Mouse (Mus musculus) liver, postnatal 0 days (tissue): ENCODE results near the gene Bag6. TPM values are rescaled to one million over a fixed set of nuclear protein-coding genes. Genes with fewer than 3 reads are reported as not detected.
"Not testable (repeated sequence)": the region's sequence is repeated elsewhere in the genome, so short reads cannot be mapped to it uniquely, and the experiment has no call there.

Source experiments
- ATAC-seq: fragments of 200-750 bp; cut with Nextera tagmentation; 2 replicates; pipeline ENCODE4 v1.8.0; 2017; ENCODE audit warnings: mild to moderate bottlenecking, moderate library complexity
- DNase-seq: peaks from one replicate; pipeline ENCODE4 v3.0.0-alpha.2; 2016
- H3K27ac ChIP-seq: fragments of 300-500 bp; sonication (generic); 2 replicates; pipeline ENCODE4 v1.5.1; 2014; ENCODE audit warnings: antibody characterized with exemption, moderate library complexity, mild to moderate bottlenecking, low read depth
- H3K27me3 ChIP-seq: fragments of 300-500 bp; sonication (generic); 2 replicates; pipeline ENCODE4 v1.6.1; 2014; ENCODE audit warnings: low read length, control low read depth, mixed read lengths; ENCODE audit not compliant: insufficient read depth
- H3K36me3 ChIP-seq: fragments of 300-500 bp; sonication (generic); replicated peaks from 2 replicates; pipeline ENCODE4 v1.6.1; 2014; ENCODE audit warnings: mild to moderate bottlenecking, control low read depth, low read length, moderate library complexity, mixed read lengths; ENCODE audit not compliant: insufficient read depth
- H3K4me1 ChIP-seq: fragments of 300-500 bp; sonication (generic); 2 replicates; pipeline ENCODE4 v1.6.1; 2014; ENCODE audit warnings: antibody characterized with exemption, mild to moderate bottlenecking, control low read depth; ENCODE audit not compliant: insufficient read depth
- H3K4me2 ChIP-seq: fragments of 300-500 bp; sonication (generic); 2 replicates; pipeline ENCODE4 v1.6.1; 2014; ENCODE audit warnings: low read depth, mild to moderate bottlenecking, low read length, moderate library complexity, mixed read lengths
- H3K4me3 ChIP-seq: fragments of 300-500 bp; sonication (generic); 2 replicates; pipeline ENCODE4 v1.5.1; 2014; ENCODE audit warnings: low read depth, low read length
- H3K9ac ChIP-seq: fragments of 300-500 bp; sonication (generic); replicated peaks from 2 replicates; pipeline ENCODE4 v1.6.1; 2014; ENCODE audit warnings: mild to moderate bottlenecking, moderate library complexity
- H3K9me3 ChIP-seq: fragments of 300-500 bp; sonication (generic); 2 replicates; pipeline ENCODE4 v1.6.1; 2016; ENCODE audit warnings: mild to moderate bottlenecking, control low read depth, low read length, mixed read lengths
- CTCF ChIP-seq: sonication (generic); IDR thresholded peaks from 2 replicates; pipeline ENCODE4 v1.5.1; 2016; ENCODE audit warnings: antibody characterized with exemption, low read depth
- EP300 ChIP-seq: IDR thresholded peaks from 2 replicates; pipeline ENCODE4 v1.6.1; 2016; ENCODE audit warnings: antibody characterized with exemption, low read depth, mild to moderate bottlenecking
- WGBS: fragments of 180-500 bp; shearing (Covaris S2); extraction: QIAGEN DNeasy Blood & Tissue Kit; methylation state at CpG from one replicate; pipeline ENCODE4 v1.1.7; 2014; ENCODE audit not compliant: insufficient replicate concordance; 5-methylcytosine and 5-hydroxymethylcytosine counted together
- polyA plus RNA-seq: library from polyadenylated mRNA; unstranded; fragments of >200 nt; fragmentation: Nextera tagmentation; extraction: Ambion mirVana; gene quantifications from 2 replicates; pipeline ENCODE4 v1.2.1, GENCODE M21; 2015

Bag6 gene
- polyA plus RNA-seq, 1 experiment from 2014 or later = 19.7 TPM

DNA sequence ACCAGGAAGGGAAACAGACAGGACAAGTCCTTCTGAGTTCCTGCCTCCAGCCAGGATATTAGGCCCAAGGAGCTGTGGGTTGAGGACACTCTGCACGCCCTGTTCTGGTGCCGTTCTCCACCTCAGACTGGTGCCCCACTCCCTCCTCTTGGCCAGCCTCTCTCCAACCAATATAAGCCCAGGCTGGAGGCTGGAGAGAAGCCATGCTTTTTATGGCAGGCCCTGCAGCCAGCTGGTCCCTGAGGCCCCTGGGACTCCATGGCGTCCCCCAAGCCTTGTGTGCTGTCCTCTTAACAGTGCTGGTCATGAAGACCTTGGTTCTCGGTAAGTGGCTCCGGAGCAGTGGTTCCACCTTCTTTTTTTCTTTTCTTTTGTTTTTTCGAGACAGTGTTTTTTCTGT is 26.9 kb upstream of the Bag6 start, which contains the start of gene Ly6g5c:
TSS of gene Ly6g5c (plus strand) at position 183 of the 400 bp plus-strand sequence.
- Histone ChIP-seq H3K27ac (no peak within 1 kb of the TSS), H3K27me3 (no peaks in the 10 kb centered on the region), H3K36me3 (no peaks in the 10 kb centered on the region), H3K9ac (no peak within 1 kb of the TSS), H3K4me2 (no peak within 1 kb of the TSS), H3K9me3 (no peaks in the 10 kb centered on the region), H3K4me3 (no peak within 1 kb of the TSS), H3K4me1 (peaks cover 28% of the 10 kb centered on the region)
- 80% methylated on average over 6 of the region's 6 CpGs for WGBS
- DNase-seq = no peak
- ATAC-seq = no peak
- TF ChIP-seq CTCF = no peak
- no peak for TF ChIP-seq EP300

DNA sequence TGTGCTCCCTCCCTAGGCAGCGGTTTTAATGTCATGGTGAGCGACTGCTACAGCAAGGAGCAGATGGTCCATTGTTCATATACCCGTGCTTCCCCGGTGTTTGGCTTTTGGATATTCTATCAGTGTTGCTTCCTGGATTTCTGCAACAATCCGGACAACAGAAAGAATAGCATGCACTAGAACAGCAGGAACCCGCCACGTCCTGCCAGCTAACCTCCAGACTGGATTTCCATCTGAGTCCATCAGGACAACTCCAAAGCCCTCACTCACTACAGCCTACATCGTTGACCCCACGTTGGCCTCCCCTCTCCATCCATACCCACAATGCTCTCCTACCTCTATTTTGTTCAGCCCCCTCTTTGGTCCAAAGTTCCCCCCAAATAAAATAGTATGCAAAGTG is 23.2 kb upstream of the Bag6 start:
- Histone ChIP-seq H3K36me3 (peaks cover 15% of the 10 kb centered on the region; the same call in 1 of the 2 replicates), H3K4me2 (no peak overlapping the region), H3K27ac (no peak overlapping the region), H3K9ac (no peak overlapping the region), H3K4me1 (no peaks in the 10 kb centered on the region), H3K4me3 (no peak overlapping the region), H3K9me3 (no peaks in the 10 kb centered on the region), H3K27me3 (no peaks in the 10 kb centered on the region)
- 63% methylated on average over 9 of the region's 9 CpGs for WGBS
- TF ChIP-seq CTCF (no peak), EP300 (no peak)
- no peak for DNase-seq
- no peak for ATAC-seq

DNA sequence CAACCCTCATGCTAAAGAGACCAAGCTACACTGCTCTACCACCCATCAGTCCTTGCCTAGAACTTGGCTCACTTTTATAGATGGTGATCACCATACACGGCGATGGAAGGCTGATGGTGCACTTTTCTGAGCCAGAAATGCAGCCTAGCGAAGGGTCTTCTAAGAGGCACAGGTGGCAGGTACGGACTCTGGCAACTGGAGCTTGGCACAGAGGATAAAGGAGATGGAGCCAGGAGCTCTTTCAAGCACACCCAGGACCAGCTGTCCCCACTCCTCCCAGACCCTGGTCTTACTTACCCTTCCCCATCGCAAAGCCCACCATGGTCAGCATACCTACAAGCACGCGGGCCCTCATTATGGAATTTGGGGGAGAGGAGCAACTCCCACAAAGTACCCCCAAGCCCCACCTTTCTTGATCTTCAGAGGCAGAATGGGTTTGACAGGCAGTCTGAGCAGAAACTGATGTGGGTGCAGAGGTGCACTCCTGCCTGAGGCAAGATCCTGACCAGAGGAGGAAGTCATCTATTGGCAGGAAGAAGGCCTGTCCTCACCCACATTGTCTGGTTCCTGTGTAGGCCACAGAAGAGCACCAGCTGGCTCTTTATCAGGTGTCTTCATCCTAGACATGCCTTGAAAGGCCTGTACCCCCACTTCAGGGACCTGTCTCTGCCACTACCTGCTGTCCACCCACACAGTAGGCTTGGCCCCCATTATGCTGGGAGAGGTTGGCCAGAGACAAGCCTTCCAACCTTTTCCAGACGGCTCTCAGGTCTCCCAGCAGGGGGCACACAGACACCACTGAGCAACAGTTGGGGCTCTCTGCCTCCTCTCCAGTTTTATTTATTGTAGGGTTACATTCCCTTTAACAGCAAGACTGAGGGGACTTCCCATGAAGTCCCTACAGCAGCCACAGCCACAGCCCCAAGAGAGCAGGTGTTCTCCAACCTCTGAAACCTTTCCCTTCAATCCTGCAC is 19.6 kb upstream of the Bag6 start, which contains the start of gene Ly6g5b:
TSS of gene Ly6g5b (minus strand) at position 383 of the 974 bp plus-strand sequence.
- Histone ChIP-seq H3K4me2 (no peak within 1 kb of the TSS), H3K27me3 (no peaks in the 10 kb centered on the region), H3K4me3 (no peak within 1 kb of the TSS), H3K4me1 (0 out of 2 replicates have a peak, but pooled peaks cover 3% of the 10 kb centered on the region), H3K9ac (no peak within 1 kb of the TSS), H3K9me3 (no peaks in the 10 kb centered on the region), H3K27ac (no peak within 1 kb of the TSS), H3K36me3 (peaks cover 32% of the 10 kb centered on the region)
- 75% methylated on average over 8 of the region's 8 CpGs for WGBS
- ATAC-seq (no peak; the same call in 1 of the 2 replicates), DNase-seq (peak; percentile 63)
- TF ChIP-seq CTCF = peak; percentile 75
- no peak for TF ChIP-seq EP300

DNA sequence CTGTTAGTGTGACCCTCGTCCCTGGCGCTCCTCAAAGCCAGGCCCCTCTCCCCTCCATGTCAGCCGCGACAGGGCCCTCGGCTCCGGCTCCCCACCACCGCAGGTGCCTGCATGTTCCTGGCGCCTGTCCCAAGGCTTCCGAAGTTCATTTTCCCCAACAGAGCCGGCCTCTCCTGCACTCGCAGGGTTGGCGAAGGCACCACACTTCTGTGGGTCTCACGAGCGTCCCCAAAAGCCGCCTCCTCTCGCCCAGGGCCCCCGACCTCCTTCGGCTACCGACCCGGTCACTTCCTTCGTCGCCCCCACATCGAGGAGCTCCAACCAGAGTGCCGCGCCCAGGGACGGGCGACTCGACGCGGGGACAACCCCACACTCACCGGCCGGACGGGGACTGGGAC is 14.2 kb upstream of the Bag6 start:
- H3K4me3 ChIP-seq = peak overlapping the region; percentile 88
- WGBS = under 1% methylated on average over 33 of the region's 33 CpGs
- H3K27me3 ChIP-seq = no peaks in the 10 kb centered on the region
- H3K9ac ChIP-seq = peak overlapping the region; percentile 89
- no peaks in the 10 kb centered on the region for H3K9me3 ChIP-seq
- peak overlapping the region; percentile 84 for H3K4me2 ChIP-seq
- H3K36me3 ChIP-seq = peaks cover 33% of the 10 kb centered on the region
- peak overlapping the region; percentile 63 for H3K27ac ChIP-seq
- DNase-seq (no peak), ATAC-seq (peak; percentile 10)
- H3K4me1 ChIP-seq = peaks cover 17% of the 10 kb centered on the region
- no peak for TF ChIP-seq EP300
- TF ChIP-seq CTCF = no peak

DNA sequence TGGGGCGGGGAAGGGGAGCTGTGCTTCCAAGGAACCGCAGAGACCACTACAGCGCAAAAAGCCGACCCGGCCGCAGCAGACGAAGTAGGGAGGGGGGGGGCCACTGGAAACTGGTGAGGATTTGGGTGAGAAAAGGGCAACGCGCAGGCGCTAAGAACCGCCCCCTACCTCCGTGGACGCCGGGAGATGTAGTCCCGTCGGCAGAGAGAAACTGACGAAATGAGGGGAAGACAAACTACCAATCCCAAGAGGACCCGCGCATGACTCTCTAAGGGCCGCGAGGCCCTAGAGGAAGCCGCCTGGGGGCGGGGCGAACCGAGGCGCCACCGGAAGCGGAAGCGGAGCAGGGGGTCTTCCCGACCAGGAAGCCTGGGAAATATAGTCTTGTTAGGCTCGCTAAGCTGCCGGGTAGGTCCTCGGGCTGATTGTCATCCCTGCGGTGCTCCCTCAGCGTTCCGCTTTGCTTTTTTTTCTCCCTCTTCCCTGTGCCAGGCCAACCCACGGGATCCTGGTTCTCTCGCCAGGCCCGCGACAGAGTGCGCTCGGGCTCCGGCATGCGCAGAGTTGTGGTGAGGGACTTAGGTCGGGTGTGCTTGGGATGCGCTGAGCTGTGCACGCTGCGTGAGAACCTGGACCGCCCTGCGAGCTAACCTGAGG is 13.7 kb upstream of the Bag6 start, which contains the start of gene Gpank1:
TSS of gene Gpank1 (plus strand) at position 313 of the 657 bp plus-strand sequence.
- H3K4me1 ChIP-seq = peaks cover 18% of the 10 kb centered on the region
- H3K4me3 ChIP-seq = peak within 1 kb of the TSS; percentile 88
- DNase-seq (peak; percentile 96), ATAC-seq (peak; percentile 94)
- H3K27ac ChIP-seq = peak within 1 kb of the TSS; percentile 93
- no peaks in the 10 kb centered on the region for H3K9me3 ChIP-seq
- TF ChIP-seq EP300 = peak; percentile 58; the same call in 1 of the 2 replicates
- no peak for TF ChIP-seq CTCF
- no peaks in the 10 kb centered on the region for H3K27me3 ChIP-seq
- H3K9ac ChIP-seq = peak within 1 kb of the TSS; percentile 89
- H3K4me2 ChIP-seq = peak within 1 kb of the TSS; percentile 93
- WGBS = under 1% methylated on average over 46 of the region's 50 CpGs
- H3K36me3 ChIP-seq = peaks cover 28% of the 10 kb centered on the region

DNA sequence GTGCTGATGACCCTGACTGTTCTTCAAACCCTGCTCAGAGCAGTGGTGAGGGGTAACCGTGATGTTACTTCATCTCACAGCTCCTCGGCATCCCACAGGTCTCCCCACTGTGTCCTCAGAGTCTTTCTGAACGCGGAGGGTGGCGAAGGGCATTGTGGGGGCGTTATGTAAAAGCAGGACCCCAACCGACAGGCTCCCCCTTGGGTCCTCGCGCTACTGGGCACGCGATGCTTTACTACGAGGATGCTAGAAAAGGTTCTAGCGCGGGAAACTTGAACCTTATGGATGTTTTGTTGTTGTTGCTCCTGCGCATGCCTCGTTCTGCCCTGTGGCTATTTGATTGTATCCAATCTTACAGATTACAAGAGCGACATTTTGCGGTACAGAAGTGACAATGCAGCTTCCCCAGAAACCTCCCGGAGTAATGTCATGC is 13.1 kb upstream of the Bag6 start, which contains the start of gene Csnk2b:
TSS of gene Csnk2b (minus strand) at position 183 of the 433 bp plus-strand sequence.
- under 1% methylated on average over 19 of the region's 19 CpGs for WGBS
- H3K27me3 ChIP-seq = no peaks in the 10 kb centered on the region

DNA sequence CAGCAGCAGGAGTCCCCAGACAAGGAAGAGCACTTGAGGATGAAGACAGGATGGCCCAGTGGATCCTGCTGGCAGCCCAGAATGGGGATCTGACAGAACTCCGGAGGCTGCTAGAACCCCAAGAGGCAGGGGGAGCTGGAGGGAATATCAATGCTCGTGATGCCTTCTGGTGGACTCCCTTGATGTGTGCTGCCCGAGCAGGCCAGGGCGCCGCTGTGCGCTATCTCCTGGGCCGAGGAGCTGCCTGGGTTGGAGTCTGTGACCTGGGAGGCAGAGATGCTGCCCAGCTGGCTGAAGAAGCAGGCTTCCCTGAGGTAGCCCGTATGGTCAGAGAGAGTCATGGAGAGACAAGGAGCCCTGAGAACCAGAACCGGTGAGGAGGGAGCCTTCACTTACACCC is 11.7 kb upstream of the Bag6 start:
- H3K4me1 ChIP-seq = peaks cover 32% of the 10 kb centered on the region
- WGBS = 89% methylated on average over 9 of the region's 9 CpGs
- not testable (repeated sequence) for H3K27ac ChIP-seq, H3K4me2 ChIP-seq, ATAC-seq, DNase-seq, H3K4me3 ChIP-seq, H3K27me3 ChIP-seq, H3K9ac ChIP-seq, H3K9me3 ChIP-seq
- H3K36me3 ChIP-seq = peaks cover 19% of the 10 kb centered on the region

More for the DNA sequence above, 13.1 kb upstream of the Bag6 start, which contains the start of gene Csnk2b:
- TF ChIP-seq CTCF = peak; percentile 46
- TF ChIP-seq EP300 = no peak
- Histone ChIP-seq H3K9me3 (no peaks in the 10 kb centered on the region), H3K4me2 (peak within 1 kb of the TSS; percentile 93), H3K9ac (peak within 1 kb of the TSS; percentile 89), H3K27ac (peak within 1 kb of the TSS; percentile 93), H3K36me3 (peaks cover 25% of the 10 kb centered on the region), H3K4me1 (peaks cover 22% of the 10 kb centered on the region), H3K4me3 (peak within 1 kb of the TSS; percentile 88)
- DNase-seq (peak; percentile 48), ATAC-seq (peak; percentile 1; the same call in 1 of the 2 replicates)

DNA sequence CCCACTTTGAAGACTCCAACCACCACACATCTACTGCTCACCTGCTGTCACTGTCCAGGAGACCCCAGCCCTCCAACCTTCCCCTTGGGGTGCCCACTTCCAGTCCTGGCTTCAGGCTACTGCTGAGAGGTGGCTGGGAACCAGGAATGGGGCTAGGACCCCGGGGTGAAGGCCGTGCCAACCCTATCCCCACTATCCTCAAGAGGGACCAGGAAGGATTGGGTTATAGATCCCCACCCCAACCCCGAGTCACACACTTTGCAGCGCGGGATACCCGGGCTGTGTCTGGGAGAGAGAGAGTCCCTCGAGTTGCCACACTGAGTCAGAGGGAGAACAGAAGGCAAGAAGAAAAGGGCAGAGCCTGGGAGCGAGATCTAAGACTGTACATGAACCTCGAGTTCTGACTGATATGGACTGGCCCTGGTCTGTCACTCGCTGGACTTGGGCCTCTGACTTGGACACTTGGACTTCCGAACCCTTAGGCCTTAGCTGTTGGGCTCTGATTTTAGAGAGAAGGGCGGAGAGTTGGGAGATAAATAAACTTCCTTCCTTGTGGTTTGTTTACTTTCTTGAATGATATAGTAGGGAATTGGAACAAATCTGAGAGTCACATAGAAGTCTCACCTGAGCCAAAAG is 10.6 kb upstream of the Bag6 start:
- Histone ChIP-seq H3K4me1 (peaks cover 35% of the 10 kb centered on the region), H3K36me3 (peaks cover 15% of the 10 kb centered on the region)
- H3K4me2 ChIP-seq, H3K9ac ChIP-seq, H3K4me3 ChIP-seq, H3K27me3 ChIP-seq, ATAC-seq, H3K9me3 ChIP-seq, H3K27ac ChIP-seq, DNase-seq: not testable (repeated sequence)
- WGBS = 89% methylated on average over 12 of the region's 12 CpGs
